Mouse (Mus musculus): ENCODE measurements around the gene Wrnip1. TPM values are rescaled to one million over a fixed set of nuclear protein-coding genes. Genes with fewer than 3 reads are reported as not detected.
"Not testable (repeated sequence)": the region's sequence is repeated elsewhere in the genome, so short reads cannot be mapped to it uniquely, and the experiment has no call there.

The Wrnip1 gene
- polyA plus RNA-seq, 1 experiment from 2014 or later = 19.4 TPM

DNA sequence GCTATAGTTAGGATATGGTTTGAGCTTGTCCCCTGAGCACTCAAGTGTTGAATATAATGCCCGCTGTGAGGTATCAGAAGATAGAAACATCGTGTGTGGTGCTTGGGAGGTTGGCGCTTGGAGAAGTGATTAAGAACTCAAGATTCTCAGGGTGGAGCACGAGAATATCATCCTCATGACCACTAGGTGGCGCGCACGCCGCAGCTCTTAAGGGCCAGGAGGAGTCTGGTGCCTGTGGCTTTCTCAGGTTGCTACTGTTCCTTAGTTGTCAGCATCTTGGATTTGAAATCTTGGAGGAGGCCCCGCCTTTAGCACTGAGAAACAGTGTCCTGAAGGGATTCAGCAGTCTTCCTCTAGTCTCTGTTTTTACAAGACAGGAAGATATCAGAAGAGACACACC, 64.6 kb downstream of the Wrnip1 start:
- Histone ChIP-seq H3K27ac (no peak overlapping the region), H3K27me3 (ENCODE audit: insufficient read depth, poor library complexity, severe bottlenecking) (no peaks in the 10 kb centered on the region), H3K4me1 (replicated peaks) (no peaks in the 10 kb centered on the region), H3K9me3 (no peaks in the 10 kb centered on the region), H3K36me3 (no peaks in the 10 kb centered on the region), H3K4me3 (no peak overlapping the region)
- DNase-seq (ENCODE audit: low spot score) = peak; percentile 65
- WGBS = 8% methylated on average over 9 of the region's 9 CpGs

DNA sequence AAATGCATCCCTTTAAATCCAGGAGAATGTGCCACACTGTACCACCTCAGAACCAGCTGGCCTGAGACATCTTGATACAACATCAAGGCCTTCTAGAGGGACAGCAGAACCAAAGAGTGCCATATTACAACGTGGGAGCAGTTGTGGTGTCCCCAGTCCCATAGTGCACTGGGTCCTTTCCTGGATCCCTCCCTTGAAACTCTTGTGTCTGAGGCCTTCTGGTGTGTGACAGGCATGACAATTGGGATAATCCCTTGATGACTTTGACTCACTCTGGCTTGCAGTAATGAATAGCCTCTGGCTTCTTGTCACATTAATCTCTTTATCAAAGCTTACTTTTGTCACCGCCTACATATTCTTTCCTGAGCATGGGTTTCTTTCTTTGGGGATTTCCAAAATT, 65.2 kb downstream of the Wrnip1 start:
- 59% methylated on average over 2 of the region's 2 CpGs for WGBS
- Histone ChIP-seq H3K9me3 (no peaks in the 10 kb centered on the region), H3K4me3 (no peak overlapping the region), H3K4me1 (replicated peaks) (no peaks in the 10 kb centered on the region), H3K27ac (no peak overlapping the region), H3K36me3 (no peaks in the 10 kb centered on the region), H3K27me3 (ENCODE audit: insufficient read depth, poor library complexity, severe bottlenecking) (no peaks in the 10 kb centered on the region)
- DNase-seq (ENCODE audit: low spot score) = no peak

DNA sequence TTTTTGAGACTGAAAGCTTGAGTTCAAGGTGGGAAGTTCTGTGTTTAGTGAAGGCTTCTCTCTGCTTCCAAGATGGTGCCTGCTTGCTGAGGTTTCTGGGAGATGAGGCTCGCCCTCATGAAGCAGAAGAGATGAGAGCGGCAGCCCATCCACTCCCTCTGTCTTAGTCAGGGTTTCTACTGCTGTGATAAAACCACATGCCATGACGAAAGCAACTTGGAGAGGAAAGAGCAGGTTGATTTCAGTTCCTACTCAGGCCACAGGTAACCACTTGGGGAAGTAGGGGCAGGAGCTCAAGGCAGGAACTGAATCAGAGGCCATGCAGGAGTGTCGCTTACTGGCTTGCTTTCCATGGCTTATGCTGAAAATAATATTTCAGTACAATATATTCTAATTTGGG, 66.4 kb downstream of the Wrnip1 start:
- not testable (repeated sequence) for H3K36me3 ChIP-seq

DNA sequence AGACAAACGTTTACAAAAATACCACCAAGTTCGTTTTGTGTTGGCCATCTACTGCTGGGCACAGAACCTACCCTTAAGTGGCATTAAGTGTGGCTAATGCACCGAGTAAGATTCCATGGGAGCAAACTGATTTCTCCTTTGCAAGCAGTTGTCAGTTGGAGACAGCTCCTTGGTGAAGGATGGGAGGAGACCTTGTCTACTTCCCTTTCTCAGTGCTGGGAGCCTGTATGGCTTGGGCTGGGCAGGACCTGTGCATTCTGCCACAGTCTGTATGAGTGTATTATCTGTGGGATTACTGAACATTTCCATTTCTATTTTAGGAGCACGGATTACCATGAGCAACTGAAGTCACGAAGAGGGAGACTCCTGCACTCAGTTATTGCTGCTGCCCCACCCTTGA, 67.0 kb downstream of the Wrnip1 start:
- Histone ChIP-seq H3K9me3 (no peaks in the 10 kb centered on the region), H3K27ac (no peak overlapping the region), H3K4me1 (replicated peaks) (no peaks in the 10 kb centered on the region), H3K36me3 (no peaks in the 10 kb centered on the region), H3K27me3 (ENCODE audit: insufficient read depth, poor library complexity, severe bottlenecking) (no peaks in the 10 kb centered on the region), H3K4me3 (no peak overlapping the region)
- 82% methylated on average over 5 of the region's 5 CpGs for WGBS
- DNase-seq (ENCODE audit: low spot score) = no peak

More for the DNA sequence above, 66.4 kb downstream of the Wrnip1 start:
- H3K4me1 ChIP-seq (replicated peaks); H3K27me3 ChIP-seq (ENCODE audit: insufficient read depth, poor library complexity, severe bottlenecking); H3K9me3 ChIP-seq; H3K27ac ChIP-seq; H3K4me3 ChIP-seq; DNase-seq (ENCODE audit: low spot score): not testable (repeated sequence)
- 85% methylated on average over 4 of the region's 4 CpGs for WGBS

Other genes starting within 250 kb of the Wrnip1 start
- gene Mylk4, start 18.1 kb upstream of the Wrnip1 start, polyA plus RNA-seq (2016; fragmentation: Nextera tagmentation; extraction: Ambion mirVana) = not detected in 2 replicates
- not detected in 2 replicates for gene D930007J09Rik, start 811 bp downstream of the Wrnip1 start, polyA plus RNA-seq (2016; fragmentation: Nextera tagmentation; extraction: Ambion mirVana)
- 0.32 and 0.85 TPM in 2 replicates for gene Serpinb1a, start 49.1 kb downstream of the Wrnip1 start, polyA plus RNA-seq (2016; fragmentation: Nextera tagmentation; extraction: Ambion mirVana)
- not detected in 2 replicates for gene Serpinb1c, start 96.2 kb downstream of the Wrnip1 start, polyA plus RNA-seq (2016; fragmentation: Nextera tagmentation; extraction: Ambion mirVana)
- 1.2 and 1.8 TPM in 2 replicates for gene Serpinb6b, start 163.2 kb downstream of the Wrnip1 start, polyA plus RNA-seq (2016; fragmentation: Nextera tagmentation; extraction: Ambion mirVana)
- 0.75 and 0.84 TPM in 2 replicates for gene Serpinb9, start 201.2 kb downstream of the Wrnip1 start, polyA plus RNA-seq (2016; fragmentation: Nextera tagmentation; extraction: Ambion mirVana)
- 0.07 and 0.21 TPM in 2 replicates for gene Serpinb9b, start 225.4 kb downstream of the Wrnip1 start, polyA plus RNA-seq (2016; fragmentation: Nextera tagmentation; extraction: Ambion mirVana)